Mouse (Mus musculus) granulocyte monocyte progenitor cell, adult 5-6 weeks (primary cell): ENCODE results near the gene Yipf2. TPM values are rescaled to one million over a fixed set of nuclear protein-coding genes. Genes with fewer than 3 reads are reported as not detected.
"Not testable (repeated sequence)": the region's sequence is repeated elsewhere in the genome, so short reads cannot be mapped to it uniquely, and the experiment has no call there.

Source experiments
- ATAC-seq: replicated peaks from 2 replicates; pipeline ENCODE4 v1.8.0; 2016; ENCODE audit warnings: mild to moderate bottlenecking, moderate TSS enrichment, inconsistent platforms; ENCODE audit not compliant: poor library complexity, severe bottlenecking
- total RNA-seq, 2 experiments: library from RNA; stranded (forward) in 1 of 2; stranded (reverse) in 1 of 2; fragments of 200-712, 200-1000 nt in 1 of 2; fragments of >200 nt in 1 of 2; fragmentation: Nextera tagmentation in 1 of 2; gene quantifications; 2 replicates each; pipeline ENCODE4 v1.2.3; 2014 to 2017

Gene Yipf2
- total RNA-seq, 2 experiments from 2014 or later: 18.2 to 19.9 TPM

GRCm38 (mm10) chr9:21601073-21601472 lies 8.4 kb upstream of the Yipf2 start:
- 0 out of 2 replicates have a peak, but pooled peaks have one; percentile 26 for ATAC-seq

GRCm38 (mm10) chr9:21600186-21600585 lies 7.6 kb upstream of the Yipf2 start:
- no peak for ATAC-seq

GRCm38 (mm10) chr9:21598198-21598597 lies 5.6 kb upstream of the Yipf2 start:
- peak; percentile 48; the same call in 1 of the 2 replicates for ATAC-seq

GRCm38 (mm10) chr9:21594838-21595237 lies 2.2 kb upstream of the Yipf2 start:
- no peak for ATAC-seq

GRCm38 (mm10) chr9:21594350-21594749 lies 1.7 kb upstream of the Yipf2 start:
- not testable (repeated sequence) for ATAC-seq

GRCm38 (mm10) chr9:21593122-21593721 lies 594 bp upstream of the Yipf2 start:
- peak; percentile 58 for ATAC-seq

GRCm38 (mm10) chr9:21591831-21592702 lies 561 bp downstream of the Yipf2 start:
- ATAC-seq: peak; percentile 55

GRCm38 (mm10) chr9:21591127-21591830 lies 1.3 kb downstream of the Yipf2 start:
- no peak for ATAC-seq

GRCm38 (mm10) chr9:21589538-21589937 lies 3.1 kb downstream of the Yipf2 start:
- ATAC-seq: no peak

GRCm38 (mm10) chr9:21588350-21588749 lies 4.3 kb downstream of the Yipf2 start:
- no peak for ATAC-seq

- no peak for ATAC-seq
Observed at GRCm38 (mm10) chr9:21587678-21588349, 4.8 kb downstream of the Yipf2 start.

- ATAC-seq: no peak
Observed at GRCm38 (mm10) chr9:21585401-21585800, 7.2 kb downstream of the Yipf2 start.

- no peak for ATAC-seq
Observed at GRCm38 (mm10) chr9:21578226-21578625, 14.4 kb downstream of the Yipf2 start.

- no peak for ATAC-seq
Observed at GRCm38 (mm10) chr9:21576286-21576685, 16.3 kb downstream of the Yipf2 start.

GRCm38 (mm10) chr9:21575253-21575652 lies 17.4 kb downstream of the Yipf2 start:
- ATAC-seq: no peak

- ATAC-seq: no peak
Observed at GRCm38 (mm10) chr9:21574012-21574801, 18.4 kb downstream of the Yipf2 start.

- no peak for ATAC-seq
Observed at GRCm38 (mm10) chr9:21568657-21569255, 23.9 kb downstream of the Yipf2 start.

GRCm38 (mm10) chr9:21567051-21567450 lies 25.6 kb downstream of the Yipf2 start:
- no peak for ATAC-seq

GRCm38 (mm10) chr9:21566538-21566937 lies 26.1 kb downstream of the Yipf2 start:
- no peak for ATAC-seq
